Mouse (Mus musculus) midbrain, embryonic 13.5 days (tissue): ENCODE measurements at regions not wholly inside any gene's neighbourhood (a gene's known extent, or its start where the extent isn't known, plus 50 kb on each side); places are given as distances from the start of the nearest gene placed in this dataset. TPM values are rescaled to one million over a fixed set of nuclear protein-coding genes. Genes with fewer than 3 reads are reported as not detected.
"Not testable (repeated sequence)": the region's sequence is repeated elsewhere in the genome, so short reads cannot be mapped to it uniquely, and the experiment has no call there.

Experiments used
- ATAC-seq: fragments of 200-750 bp; cut with Nextera tagmentation; 2 replicates; pipeline ENCODE4 v1.8.0; 2017; ENCODE audit warnings: mild to moderate bottlenecking, moderate TSS enrichment, moderate library complexity
- H3K27ac ChIP-seq: fragments of 300-500 bp; sonication (generic); 2 replicates; pipeline ENCODE4 v1.5.1; 2015; ENCODE audit warnings: inconsistent platforms, mild to moderate bottlenecking, moderate library complexity
- H3K27me3 ChIP-seq: fragments of 300-500 bp; sonication (generic); 2 replicates; pipeline ENCODE4 v1.6.1; 2015; ENCODE audit warnings: mild to moderate bottlenecking, inconsistent platforms
- H3K36me3 ChIP-seq: fragments of 300-500 bp; sonication (generic); 2 replicates; pipeline ENCODE4 v1.6.1; 2015; ENCODE audit warnings: mild to moderate bottlenecking, inconsistent platforms
- H3K4me1 ChIP-seq: fragments of 300-500 bp; sonication (generic); replicated peaks from 2 replicates; pipeline ENCODE4 v1.6.1; 2015; ENCODE audit warnings: inconsistent platforms
- H3K4me2 ChIP-seq: fragments of 300-500 bp; sonication (generic); replicated peaks from 2 replicates; pipeline ENCODE4 v1.6.1; 2015; ENCODE audit warnings: moderate library complexity, mild to moderate bottlenecking, inconsistent platforms
- H3K4me3 ChIP-seq: fragments of 300-500 bp; sonication (generic); replicated peaks from 2 replicates; pipeline ENCODE4 v1.5.1; 2015; ENCODE audit warnings: mild to moderate bottlenecking, inconsistent platforms
- H3K9ac ChIP-seq: fragments of 300-500 bp; sonication (generic); replicated peaks from 2 replicates; pipeline ENCODE4 v1.6.1; 2015; ENCODE audit warnings: mild to moderate bottlenecking, inconsistent platforms
- H3K9me3 ChIP-seq: fragments of 300-500 bp; sonication (generic); 2 replicates; pipeline ENCODE4 v1.6.1; 2016; ENCODE audit warnings: mild to moderate bottlenecking, inconsistent platforms
- WGBS: fragments of 180-500 bp; shearing (Covaris S2); methylation state at CpG from one replicate; pipeline ENCODE4 v1.1.7; 2015; 5-methylcytosine and 5-hydroxymethylcytosine counted together
- microRNA-seq: library from miRNA; unstranded; fragments of <30 nt; microRNA quantifications from one replicate; pipeline ENCODE4, GENCODE M21; 2016

DNA sequence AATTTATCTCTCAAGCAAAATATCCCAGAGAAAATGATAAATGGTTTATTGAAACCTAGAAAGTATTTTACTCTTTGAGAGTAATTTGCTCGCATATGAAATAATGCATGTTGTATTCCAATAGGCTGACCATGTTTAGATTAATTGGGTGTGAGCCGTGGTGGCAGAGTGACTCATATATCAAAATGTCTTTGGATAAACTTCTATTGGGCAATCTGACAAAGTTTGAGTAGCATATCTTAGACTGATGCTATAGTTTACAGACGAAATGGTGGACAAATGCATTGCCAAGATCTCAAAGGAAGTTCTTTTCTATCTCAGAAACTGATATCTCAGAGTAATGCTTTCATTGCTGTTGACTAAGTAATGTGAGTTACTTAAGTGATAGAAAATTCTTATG lies 162.8 kb upstream of the Klhl1 start:
- Histone ChIP-seq H3K4me1 (no peaks in the 10 kb centered on the region), H3K9ac (no peak overlapping the region), H3K27ac (no peak overlapping the region), H3K4me3 (no peak overlapping the region), H3K4me2 (no peak overlapping the region), H3K36me3 (no peaks in the 10 kb centered on the region), H3K27me3 (no peaks in the 10 kb centered on the region), H3K9me3 (no peaks in the 10 kb centered on the region)
- ATAC-seq: no peak
- 86% methylated on average over 3 of the region's 3 CpGs for WGBS

DNA sequence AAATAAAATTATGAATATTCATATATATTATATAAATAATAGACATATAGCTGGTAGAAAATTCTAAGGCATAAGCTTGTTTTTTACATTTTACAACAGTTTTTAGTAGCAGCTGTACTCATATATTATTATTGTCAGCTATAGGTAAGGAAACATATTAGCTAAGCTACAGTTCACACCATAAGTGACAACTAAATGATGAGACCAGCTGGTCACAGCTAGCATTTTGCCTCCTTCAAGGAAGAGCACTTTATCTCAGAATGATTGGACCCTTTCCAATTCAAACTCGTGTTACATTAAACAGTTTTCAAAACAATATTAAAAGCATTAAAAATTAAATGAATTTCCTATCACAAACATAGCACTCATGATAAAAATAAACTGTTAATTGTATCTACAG lies 157.3 kb upstream of the Klhl1 start:
- WGBS: 79% methylated on average over 1 of the region's 1 CpGs
- no peak for ATAC-seq
- Histone ChIP-seq H3K9me3 (no peaks in the 10 kb centered on the region), H3K9ac (no peak overlapping the region), H3K4me3 (no peak overlapping the region), H3K36me3 (no peaks in the 10 kb centered on the region), H3K27ac (no peak overlapping the region), H3K27me3 (no peaks in the 10 kb centered on the region), H3K4me1 (no peaks in the 10 kb centered on the region), H3K4me2 (no peak overlapping the region)

- Histone ChIP-seq H3K27ac (no peak overlapping the region), H3K9me3 (no peaks in the 10 kb centered on the region), H3K4me2 (no peak overlapping the region), H3K9ac (no peak overlapping the region), H3K4me1 (no peaks in the 10 kb centered on the region), H3K36me3 (no peaks in the 10 kb centered on the region), H3K27me3 (no peaks in the 10 kb centered on the region), H3K4me3 (no peak overlapping the region)
- no peak for ATAC-seq
- WGBS: 92% methylated on average over 2 of the region's 2 CpGs
These were observed 149.7 kb upstream of the Klhl1 start for GRCm38 (mm10) chr14:96668635-96669034.

- no peak for ATAC-seq
- H3K4me3 ChIP-seq: no peak overlapping the region
- no peaks in the 10 kb centered on the region for H3K27me3 ChIP-seq
- no peaks in the 10 kb centered on the region for H3K9me3 ChIP-seq
- H3K27ac ChIP-seq: no peak overlapping the region
- H3K36me3 ChIP-seq: no peaks in the 10 kb centered on the region
- 100% methylated on average over 1 of the region's 1 CpGs for WGBS
- no peak overlapping the region for H3K9ac ChIP-seq
- no peak overlapping the region for H3K4me2 ChIP-seq
- no peaks in the 10 kb centered on the region for H3K4me1 ChIP-seq
These were observed 137.6 kb upstream of the Klhl1 start for GRCm38 (mm10) chr14:96656500-96656899.

- ATAC-seq: no peak
- no peak overlapping the region for H3K9ac ChIP-seq
- no peaks in the 10 kb centered on the region for H3K4me1 ChIP-seq
- no peaks in the 10 kb centered on the region for H3K36me3 ChIP-seq
- no peak overlapping the region for H3K4me3 ChIP-seq
- 93% methylated on average over 2 of the region's 2 CpGs for WGBS
- no peak overlapping the region for H3K4me2 ChIP-seq
- no peak overlapping the region for H3K27ac ChIP-seq
- H3K9me3 ChIP-seq: no peaks in the 10 kb centered on the region
- no peaks in the 10 kb centered on the region for H3K27me3 ChIP-seq
These were observed 111.4 kb upstream of the Klhl1 start for GRCm38 (mm10) chr14:96630291-96630690.

GRCm38 (mm10) chr14:96606736-96607135 lies 87.8 kb upstream of the Klhl1 start:
- H3K9ac ChIP-seq: no peak overlapping the region
- WGBS: 81% methylated on average over 4 of the region's 4 CpGs
- no peak overlapping the region for H3K27ac ChIP-seq
- no peaks in the 10 kb centered on the region for H3K9me3 ChIP-seq
- ATAC-seq: no peak
- no peak overlapping the region for H3K4me3 ChIP-seq
- no peaks in the 10 kb centered on the region for H3K36me3 ChIP-seq
- H3K4me1 ChIP-seq: no peaks in the 10 kb centered on the region
- H3K4me2 ChIP-seq: no peak overlapping the region
- no peaks in the 10 kb centered on the region for H3K27me3 ChIP-seq

- not testable (repeated sequence) for H3K27me3 ChIP-seq, H3K4me1 ChIP-seq, H3K4me3 ChIP-seq, H3K4me2 ChIP-seq, H3K9ac ChIP-seq, H3K36me3 ChIP-seq, H3K9me3 ChIP-seq, H3K27ac ChIP-seq
- WGBS: 19% methylated on average over 1 of the region's 1 CpGs
- peak; percentile 77 for ATAC-seq
These were observed 82.2 kb upstream of the Klhl1 start for GRCm38 (mm10) chr14:96601092-96601491.

- H3K27ac ChIP-seq: no peak overlapping the region
- no peaks in the 10 kb centered on the region for H3K4me1 ChIP-seq
- H3K36me3 ChIP-seq: no peaks in the 10 kb centered on the region
- ATAC-seq: no peak
- no peaks in the 10 kb centered on the region for H3K27me3 ChIP-seq
- H3K9me3 ChIP-seq: no peaks in the 10 kb centered on the region
- H3K4me2 ChIP-seq: no peak overlapping the region
- H3K9ac ChIP-seq: no peak overlapping the region
- no peak overlapping the region for H3K4me3 ChIP-seq
These were observed 73.1 kb upstream of the Klhl1 start for GRCm38 (mm10) chr14:96592051-96592450.

Small RNA genes lying in the stretch of these regions (microRNA-seq; reads per million reads assigned to microRNA genes)
- gene Gm27441: not detected
